Mouse (Mus musculus): ENCODE results near the gene Fam222b.

GRCm38 (mm10) chr11:78182450-78182849 is 88.0 kb downstream of the Fam222b start:
- TF ChIP-seq CTCF (IDR thresholded peaks at IDR 0.05; ENCODE audit: control insufficient read depth, insufficient read depth, low read length): no peak
- no peak for TF ChIP-seq POLR2A (IDR thresholded peaks at IDR 0.05; ENCODE audit: borderline replicate concordance, control insufficient read depth, low read depth, low read length)
